Mouse (Mus musculus): ENCODE results near the gene Taok2. TPM values are rescaled to one million over a fixed set of nuclear protein-coding genes. Genes with fewer than 3 reads are reported as not detected.
A peak's percentile ranks its signal among the peaks of the same experiment; 100 is the strongest.

The Taok2 gene
- total RNA-seq, 2 experiments from 2014 or later, result 54.9 to 81.3 TPM

DNA sequence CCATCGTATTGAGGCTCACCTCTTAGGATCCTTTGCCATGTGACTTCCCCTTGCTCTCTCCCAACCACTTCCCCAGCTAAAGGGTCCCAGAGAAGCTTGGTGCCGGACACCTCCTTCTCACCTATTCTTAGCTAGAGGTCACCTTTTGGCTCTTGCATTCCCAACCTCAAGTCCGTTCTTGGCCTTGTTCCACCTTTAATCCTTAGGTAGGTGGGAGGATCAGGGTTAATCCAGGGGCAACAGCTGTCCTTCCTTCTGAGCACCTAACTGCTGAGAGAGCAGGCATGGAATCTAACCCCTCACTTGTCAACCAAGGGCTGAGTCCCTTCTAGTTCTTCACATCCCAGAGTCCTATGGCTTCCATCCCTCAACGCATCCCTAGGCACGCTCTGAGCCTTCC lies 58.6 kb downstream of the Taok2 start:
- DNase-seq, result no peak

DNA sequence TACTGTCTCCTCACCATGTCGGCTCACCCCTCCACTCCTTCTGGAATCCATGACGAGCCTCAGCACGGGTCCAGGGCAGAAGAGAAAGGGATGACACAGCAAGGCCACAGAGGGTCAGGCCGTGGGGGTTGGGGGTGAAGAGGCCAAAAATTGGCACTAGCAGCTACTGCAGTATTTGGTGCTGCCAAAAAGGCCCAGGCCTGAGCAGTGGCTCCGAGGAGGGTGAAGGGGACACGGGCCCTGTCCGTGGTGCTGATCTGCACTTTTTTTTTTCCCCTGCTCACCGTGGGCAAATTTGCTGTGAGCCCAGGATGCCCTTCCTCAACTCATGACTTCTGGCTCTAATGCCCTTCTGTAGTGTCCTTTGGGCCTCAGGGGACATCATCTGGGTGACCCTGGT lies 59.1 kb downstream of the Taok2 start:
- DNase-seq, result peak in 1 of 2 experiments; percentile 65

GRCm38 (mm10) chr7:126823940-126824339 lies 60.6 kb downstream of the Taok2 start:
- no peak for DNase-seq

GRCm38 (mm10) chr7:126823202-126823711 lies 61.2 kb downstream of the Taok2 start:
- DNase-seq, result peak in 1 of 2 experiments; percentile 47

GRCm38 (mm10) chr7:126822741-126823140 lies 61.8 kb downstream of the Taok2 start:
- DNase-seq, result peak in 1 of 2 experiments; percentile 71

DNA sequence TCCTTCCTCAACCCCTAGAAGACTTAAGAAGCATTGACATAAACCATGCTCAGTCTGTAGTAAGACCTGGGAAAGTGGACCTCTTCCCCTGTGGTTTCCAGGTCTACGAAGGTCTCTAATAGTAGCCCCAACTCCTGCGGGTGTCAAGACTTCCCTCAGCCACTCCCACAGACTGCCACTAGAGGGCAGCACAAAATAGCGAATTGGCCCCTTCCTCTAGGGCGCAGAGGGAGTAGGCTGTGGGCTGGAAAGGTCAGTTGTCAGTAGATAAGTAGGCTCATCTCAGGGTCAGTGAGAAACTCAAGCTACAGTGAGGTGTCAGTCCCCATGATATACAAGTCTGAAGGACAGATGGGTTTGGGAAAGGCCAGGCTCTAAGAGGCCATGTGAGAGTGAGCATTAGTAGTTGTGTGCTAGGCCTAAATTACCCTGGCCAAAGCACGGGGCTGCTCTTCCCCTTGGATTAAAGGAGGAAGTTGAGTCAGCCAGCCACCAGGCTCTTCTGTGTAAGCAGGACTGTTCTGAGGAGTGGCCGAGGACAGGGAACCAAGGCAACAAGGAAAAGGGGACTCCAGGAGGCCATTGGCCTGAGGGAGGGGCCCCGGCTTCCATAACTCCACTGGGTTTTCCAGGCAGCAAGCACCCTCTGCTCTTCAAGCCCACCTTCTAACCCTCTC lies 62.5 kb downstream of the Taok2 start:
- DNase-seq, result peak; percentile 87 to 89

GRCm38 (mm10) chr7:126818818-126819217 lies 65.7 kb downstream of the Taok2 start:
- no peak for DNase-seq

DNA sequence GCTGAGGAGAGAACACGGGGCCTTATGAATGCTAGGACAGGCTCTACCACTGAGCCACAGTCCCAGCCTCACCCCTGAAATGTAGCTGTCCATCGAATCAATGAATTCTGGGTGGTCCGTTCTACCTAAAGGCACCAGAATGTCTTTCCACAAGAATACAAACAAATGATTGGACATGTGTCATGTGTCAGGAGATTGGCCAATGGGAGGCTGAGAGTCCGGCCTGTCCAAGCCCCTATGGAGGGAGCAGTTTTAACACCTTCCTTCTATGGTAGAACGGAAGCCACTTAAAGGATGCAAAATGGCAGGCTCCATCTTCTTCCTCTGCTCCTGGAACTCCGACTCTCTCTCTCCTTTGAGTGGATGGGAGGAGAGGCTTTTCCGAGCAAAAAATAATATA lies 66.9 kb downstream of the Taok2 start:
- no peak for DNase-seq

- DNase-seq, result no peak
Measured at GRCm38 (mm10) chr7:126816494-126816893, 68.0 kb downstream of the Taok2 start.

DNA sequence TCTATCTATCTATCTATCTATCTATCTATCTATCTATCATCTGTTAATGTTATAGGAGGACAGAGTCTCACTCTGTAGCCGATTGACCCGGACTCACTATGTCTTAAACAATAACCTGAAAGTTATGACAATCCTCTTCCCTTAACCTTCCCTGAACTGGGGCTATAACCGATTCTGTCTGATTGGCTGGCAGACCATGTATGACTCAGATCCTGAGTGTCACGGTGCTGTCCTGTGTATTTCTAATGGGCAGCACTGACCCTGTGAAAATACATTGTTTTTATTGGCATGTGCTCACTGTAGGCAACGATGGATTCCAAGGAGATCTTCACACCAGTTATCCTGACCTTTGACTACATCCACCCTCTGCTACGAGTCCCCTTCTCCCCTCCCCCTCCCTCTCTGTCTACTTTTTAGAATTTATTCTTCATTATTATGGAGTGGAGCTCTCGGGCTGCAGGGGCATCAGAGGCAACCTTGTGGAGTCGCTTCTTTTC lies 68.7 kb downstream of the Taok2 start:
- DNase-seq, result no peak

Other genes starting within 250 kb of the Taok2 start
- 10 to 100 TPM; 39.0 to 41.7 TPM for gene Sgf29, start 235.4 kb downstream of the Taok2 start, total RNA-seq (2021)
- gene Sult1a1, start 208.3 kb downstream of the Taok2 start, total RNA-seq (2021), result 10 to 100 TPM; 34.1 to 52.7 TPM
- gene Bola2, start 189.3 kb downstream of the Taok2 start, total RNA-seq (2021), result 10 to 100 TPM; 94.8 to 98.1 TPM
- 10 to 100 TPM in 1 of 2 experiments, 1 to 10 TPM in 1; 8.7 to 14.8 TPM for gene Slx1b, start 188.9 kb downstream of the Taok2 start, total RNA-seq (2021)
- gene Coro1a, start 176.9 kb downstream of the Taok2 start, total RNA-seq (2021), result 10 to 100 TPM; 10.1 to 11.6 TPM
- 100 to 1,000 TPM; 129 to 150 TPM for gene Mapk3, start 125.1 kb downstream of the Taok2 start, total RNA-seq (2021)
- 1 to 10 TPM; 1.3 to 4.7 TPM for gene Gdpd3, start 118.4 kb downstream of the Taok2 start, total RNA-seq (2021)
- gene Ypel3, start 107.7 kb downstream of the Taok2 start, total RNA-seq (2021), result 100 to 1,000 TPM in 1 of 2 experiments, 10 to 100 TPM in 1; 88.9 to 157 TPM
- gene Tbx6, start 103.2 kb downstream of the Taok2 start, total RNA-seq (2021), result under 1 TPM; 0.46 to 0.70 TPM
- 10 to 100 TPM; 81.0 to 86.5 TPM for gene Ppp4c, start 92.2 kb downstream of the Taok2 start, total RNA-seq (2021)
- gene Fam57b, start 87.0 kb downstream of the Taok2 start, total RNA-seq (2021), result 10 to 100 TPM; 15.3 to 21.2 TPM
- not detected for gene 4930451I11Rik, start 53.1 kb downstream of the Taok2 start, total RNA-seq (2021)
- gene Doc2a, start 37.3 kb downstream of the Taok2 start, total RNA-seq (2021), result under 1 TPM; 0.43 to 0.50 TPM
- 10 to 100 TPM; 14.5 to 16.0 TPM for gene Hirip3, start 22.7 kb downstream of the Taok2 start, total RNA-seq (2021)
- 10 to 100 TPM; 39.7 to 45.0 TPM for gene Ino80e, start 22.3 kb downstream of the Taok2 start, total RNA-seq (2021)
- 10 to 100 TPM; 27.3 to 32.4 TPM for gene Tmem219, start 38.2 kb upstream of the Taok2 start, total RNA-seq (2021)
- gene Kctd13, start 44.2 kb upstream of the Taok2 start, total RNA-seq (2021), result 10 to 100 TPM; 23.7 to 31.9 TPM
- 1 to 10 TPM; 1.6 to 2.4 TPM for gene Asphd1, start 64.9 kb upstream of the Taok2 start, total RNA-seq (2021)
- 100 to 1,000 TPM in 1 of 2 experiments, 10 to 100 TPM in 1; 47.1 to 108 TPM for gene Sez6l2, start 65.9 kb upstream of the Taok2 start, total RNA-seq (2021)
- 10 to 100 TPM; 85.1 to 93.1 TPM for gene Cdipt, start 91.2 kb upstream of the Taok2 start, total RNA-seq (2021)
- gene Cdiptos, start 91.4 kb upstream of the Taok2 start, total RNA-seq (2021), result under 1 TPM; 0.60 to 0.69 TPM
- 100 to 1,000 TPM; 102 to 129 TPM for gene Mvp, start 129.9 kb upstream of the Taok2 start, total RNA-seq (2021)
- gene Pagr1b, start 131.8 kb upstream of the Taok2 start, total RNA-seq (2021), result 1 to 10 TPM in 1 of 2 experiments, not detected in 1; 3.0 TPM
- 10 to 100 TPM in 1 of 2 experiments, 1 to 10 TPM in 1; 4.4 to 15.1 TPM for gene Pagr1a, start 132.6 kb upstream of the Taok2 start, total RNA-seq (2021)
- gene Gm42742, start 136.4 kb upstream of the Taok2 start, total RNA-seq (2021), result 10 to 100 TPM; 28.9 to 29.6 TPM
- 1 to 10 TPM; 1.9 to 2.9 TPM for gene Prrt2, start 136.5 kb upstream of the Taok2 start, total RNA-seq (2021)
- gene Maz, start 142.3 kb upstream of the Taok2 start, total RNA-seq (2021), result 100 to 1,000 TPM; 120 to 126 TPM
- 1 to 10 TPM; 5.7 to 6.8 TPM for gene Kif22, start 157.8 kb upstream of the Taok2 start, total RNA-seq (2021)
- gene Zg16, start 202.6 kb upstream of the Taok2 start, total RNA-seq (2021), result not detected
- 1 to 10 TPM in 1 of 2 experiments, under 1 TPM in 1; 0.89 to 1.1 TPM for gene AI467606, start 206.7 kb upstream of the Taok2 start, total RNA-seq (2021)
- gene Qprt, start 237.5 kb upstream of the Taok2 start, total RNA-seq (2021), result under 1 TPM; 0.26 to 0.40 TPM

Data from adrenal gland, postnatal 36 days (tissue).